Mouse (Mus musculus) heart, adult 2 months (tissue): ENCODE results near the gene Pola1.

Experiments used
- CTCF ChIP-seq: fragments of 200-600 bp; IDR thresholded peaks from 2 replicates; pipeline ENCODE4 v1.8.1; 2022; ENCODE audit warnings: antibody characterized with exemption, mild to moderate bottlenecking, moderate library complexity
- EP300 ChIP-seq: fragments of 200-500 bp; IDR thresholded peaks from 2 replicates; pipeline ENCODE4 v1.6.1; 2011; ENCODE audit warnings: low read depth, low read length, control low read depth; ENCODE audit not compliant: insufficient read depth
- POLR2A ChIP-seq: fragments of 200-500 bp; IDR thresholded peaks from 2 replicates; pipeline ENCODE4 v1.6.1; 2011; ENCODE audit warnings: mild to moderate bottlenecking, low read depth, low read length, control low read depth; ENCODE audit not compliant: insufficient read depth

GRCm38 (mm10) chrX:93377285-93377972 lies 254.5 kb downstream of the Pola1 start:
- TF ChIP-seq POLR2A = no peak
- TF ChIP-seq CTCF = no peak
- TF ChIP-seq EP300 = no peak
